In the genomic region with DNA sequence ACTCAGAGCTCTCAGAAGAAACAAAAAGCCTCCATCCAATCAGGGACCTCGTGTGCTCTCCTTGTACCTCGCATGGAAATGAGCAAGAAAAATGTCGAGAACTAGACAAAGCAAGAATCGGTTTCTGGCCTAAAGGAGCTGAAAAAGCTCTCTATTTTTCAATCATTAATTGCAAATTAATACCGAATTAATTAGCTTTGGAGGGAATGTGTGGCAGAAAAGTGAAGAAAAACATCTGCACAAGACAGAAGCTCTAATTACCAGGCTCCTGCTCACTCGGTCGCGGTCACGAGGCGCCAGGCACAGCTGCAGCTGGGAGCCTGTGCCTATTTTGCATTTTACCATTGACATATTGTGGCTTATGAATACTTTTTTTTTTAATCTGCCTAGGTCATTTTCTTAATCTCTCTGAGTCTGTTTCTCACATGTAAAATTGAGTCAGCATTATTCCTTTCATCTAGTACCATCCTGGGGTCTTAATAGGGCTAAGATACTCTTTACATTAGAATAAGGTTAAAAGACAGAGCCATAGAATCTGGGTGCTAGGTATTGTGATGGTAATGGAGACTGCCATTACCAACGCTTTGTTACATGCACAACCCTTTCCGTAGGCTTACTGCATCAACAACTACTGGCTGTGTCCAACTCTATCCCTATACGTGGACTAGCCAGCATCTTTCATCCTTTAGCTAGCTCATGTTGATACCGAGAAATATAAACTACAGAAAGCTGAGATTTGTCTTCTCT, we compare ENCODE assay signal across 12 mouse cellular contexts.
A peak's percentile ranks its signal among the peaks of the same experiment; 100 is the strongest.
DNase-seq lines count a peak whose midpoint lies in the region; ATAC-seq lines count a peak whose summit lies in the region.
"Had no signal": no experiment of that assay in that cellular context is flagged by ENCODE, and none has a peak within 500 bp of the region (broad histone marks: within the 10 kb centered on the region; RNA-seq: fewer than 3 reads in every experiment).

No protein-coding gene starts in this region.

- peak; percentile 23 for DNase-seq in right cerebral cortex, adult 18-20 months
- no peak for DNase-seq in right cerebral cortex, postnatal 14 days
- DNase-seq in embryonic facial prominence, embryonic 10.5 days (ENCODE audit: low spot score) = peak; percentile 20
- DNase-seq in adrenal gland, adult 18-20 months (ENCODE audit: low spot score in 2 of 2) = no peak
- DNase-seq: cerebellum, adult 11 months had no signal

- H3K27me3 ChIP-seq in embryonic facial prominence, embryonic 10.5 days (replicated peaks; ENCODE audit: low read depth, poor library complexity, severe bottlenecking) = no peaks in the 10 kb centered on the region; the same call in none of the 2 replicates
- H3K27me3 ChIP-seq in hindbrain, embryonic 13.5 days = no peaks in the 10 kb centered on the region
- no peaks in the 10 kb centered on the region for H3K27me3 ChIP-seq in neural tube, embryonic 15.5 days (replicated peaks)
- no peaks in the 10 kb centered on the region for H3K27me3 ChIP-seq in intestine, embryonic 15.5 days (replicated peaks)

- WGBS in embryonic facial prominence, embryonic 10.5 days = 41% methylated on average over 14 of the region's 14 CpGs
- WGBS in hindbrain, embryonic 13.5 days = 16% methylated on average over 14 of the region's 14 CpGs
- WGBS in neural tube, embryonic 15.5 days = 16% methylated on average over 14 of the region's 14 CpGs
- 54% methylated on average over 14 of the region's 14 CpGs for WGBS in intestine, embryonic 15.5 days

- peak overlapping the region; percentile 11 for H3K4me2 ChIP-seq in hindbrain, embryonic 13.5 days
- peak overlapping the region; percentile 21; the same call in 1 of the 2 replicates for H3K4me2 ChIP-seq in neural tube, embryonic 15.5 days
- H3K4me2 ChIP-seq in intestine, embryonic 15.5 days (replicated peaks) = no peak overlapping the region

- H3K9me3 ChIP-seq in embryonic facial prominence, embryonic 10.5 days = no peaks in the 10 kb centered on the region
- H3K9me3 ChIP-seq in hindbrain, embryonic 13.5 days = no peaks in the 10 kb centered on the region
- H3K9me3 ChIP-seq in neural tube, embryonic 15.5 days (replicated peaks) = no peaks in the 10 kb centered on the region
- H3K9me3 ChIP-seq in intestine, embryonic 15.5 days = no peaks in the 10 kb centered on the region

- H3K27ac ChIP-seq in embryonic facial prominence, embryonic 10.5 days (replicated peaks) = no peak overlapping the region
- peak overlapping the region; percentile 82 for H3K27ac ChIP-seq in hindbrain, embryonic 13.5 days
- H3K27ac ChIP-seq in neural tube, embryonic 15.5 days (replicated peaks) = no peak overlapping the region
- no peak overlapping the region for H3K27ac ChIP-seq in intestine, embryonic 15.5 days
- H3K27ac ChIP-seq: liver, embryonic 14.5 days; stomach, postnatal 0 days had no signal

- H3K4me3 ChIP-seq in embryonic facial prominence, embryonic 10.5 days = no peak overlapping the region
- H3K4me3 ChIP-seq in hindbrain, embryonic 13.5 days = no peak overlapping the region
- H3K4me3 ChIP-seq in neural tube, embryonic 15.5 days (replicated peaks) = no peak overlapping the region
- no peak overlapping the region for H3K4me3 ChIP-seq in intestine, embryonic 15.5 days (replicated peaks)

- no peaks in the 10 kb centered on the region for H3K36me3 ChIP-seq in embryonic facial prominence, embryonic 10.5 days (replicated peaks)
- no peaks in the 10 kb centered on the region for H3K36me3 ChIP-seq in hindbrain, embryonic 13.5 days
- no peaks in the 10 kb centered on the region for H3K36me3 ChIP-seq in neural tube, embryonic 15.5 days
- no peaks in the 10 kb centered on the region for H3K36me3 ChIP-seq in intestine, embryonic 15.5 days

- peak; percentile 71 for ATAC-seq in hindbrain, embryonic 13.5 days (ENCODE audit: low FRiP score)
- no peak for ATAC-seq in neural tube, embryonic 15.5 days (ENCODE audit: low FRiP score)
- no peak for ATAC-seq in intestine, embryonic 15.5 days
- no peak for ATAC-seq in frontal cortex, adult (ENCODE audit: low TSS enrichment)
- ATAC-seq: activated CD4-positive, CD25-positive, alpha-beta regulatory T cell, adult 4 months had no signal

- peaks cover 4% of the 10 kb centered on the region; the same call in 1 of the 2 replicates for H3K4me1 ChIP-seq in embryonic facial prominence, embryonic 10.5 days
- peaks cover 22% of the 10 kb centered on the region for H3K4me1 ChIP-seq in hindbrain, embryonic 13.5 days (replicated peaks)
- peaks cover 19% of the 10 kb centered on the region for H3K4me1 ChIP-seq in neural tube, embryonic 15.5 days
- no peaks in the 10 kb centered on the region for H3K4me1 ChIP-seq in intestine, embryonic 15.5 days (replicated peaks)

- H3K9ac ChIP-seq in hindbrain, embryonic 13.5 days = no peak overlapping the region
- no peak overlapping the region for H3K9ac ChIP-seq in neural tube, embryonic 15.5 days (replicated peaks)
- no peak overlapping the region for H3K9ac ChIP-seq in intestine, embryonic 15.5 days
- H3K9ac ChIP-seq: liver, embryonic 14.5 days had no signal

Comparison
In these comparisons a context has a peak if more than half of its experiments do, and no peak if none do; other contexts are left out.
1. DNase-seq: peak in right cerebral cortex, adult 18-20 months (single experiment) and embryonic facial prominence, embryonic 10.5 days (single experiment); none in right cerebral cortex, postnatal 14 days (single experiment) and adrenal gland, adult 18-20 months (0 of 2).